Mouse (Mus musculus) hindbrain, postnatal 0 days (tissue): Measurements from ENCODE around the gene Olfr146. TPM values are rescaled to one million over a fixed set of nuclear protein-coding genes. Genes with fewer than 3 reads are reported as not detected.

Experiments
- ATAC-seq: fragments of 200-750 bp; cut with Nextera tagmentation; 2 replicates; pipeline ENCODE4 v1.8.0; 2017; ENCODE audit warnings: mild to moderate bottlenecking, moderate TSS enrichment, moderate library complexity
- DNase-seq: peaks from one replicate; pipeline ENCODE4 v3.0.0-alpha.2; 2015; ENCODE audit warnings: low spot score
- H3K27ac ChIP-seq: fragments of 300-500 bp; sonication (generic); 2 replicates; pipeline ENCODE4 v1.5.1; 2014; ENCODE audit warnings: mild to moderate bottlenecking
- H3K27me3 ChIP-seq: fragments of 300-500 bp; sonication (generic); 2 replicates; pipeline ENCODE4 v1.6.1; 2014; ENCODE audit warnings: low read length, mixed read lengths; ENCODE audit not compliant: insufficient read depth
- H3K36me3 ChIP-seq: fragments of 300-500 bp; sonication (generic); 2 replicates; pipeline ENCODE4 v1.6.1; 2014; ENCODE audit warnings: low read length, mixed read lengths; ENCODE audit not compliant: insufficient read depth
- H3K4me1 ChIP-seq: fragments of 300-500 bp; sonication (generic); 2 replicates; pipeline ENCODE4 v1.6.1; 2014; ENCODE audit warnings: antibody characterized with exemption, low read length, mixed read lengths; ENCODE audit not compliant: insufficient read depth
- H3K4me2 ChIP-seq: fragments of 300-500 bp; sonication (generic); 2 replicates; pipeline ENCODE4 v1.6.1; 2014; ENCODE audit warnings: low read depth, mild to moderate bottlenecking, low read length, moderate library complexity, mixed read lengths
- H3K4me3 ChIP-seq: fragments of 300-500 bp; sonication (generic); 2 replicates; pipeline ENCODE4 v1.5.1; 2014; ENCODE audit warnings: low read length
- H3K9ac ChIP-seq: fragments of 300-500 bp; sonication (generic); replicated peaks from 2 replicates; pipeline ENCODE4 v1.6.1; 2014; ENCODE audit warnings: mild to moderate bottlenecking, low read length, moderate library complexity, mixed read lengths
- H3K9me3 ChIP-seq: fragments of 300-500 bp; sonication (generic); 2 replicates; pipeline ENCODE4 v1.6.1; 2016; ENCODE audit warnings: low read length, mixed read lengths
- CTCF ChIP-seq: IDR thresholded peaks from 2 replicates; pipeline ENCODE4 v1.5.1; 2016; ENCODE audit warnings: antibody characterized with exemption, control low read depth, low read depth
- WGBS: fragments of 180-500 bp; shearing (Covaris S2); extraction: QIAGEN DNeasy Blood & Tissue Kit; methylation state at CpG from one replicate; pipeline ENCODE4 v1.1.7; 2014; 5-methylcytosine and 5-hydroxymethylcytosine counted together
- microRNA-seq, 2 experiments: library from miRNA; unstranded; fragments of <30 nt; microRNA quantifications; one replicate each; pipeline ENCODE4; 2016
- polyA plus RNA-seq: library from polyadenylated mRNA; unstranded; fragments of >200 nt; fragmentation: Nextera tagmentation; extraction: Ambion mirVana; gene quantifications from 2 replicates; pipeline ENCODE4 v1.2.1, GENCODE M21; 2015
- total RNA-seq: library from RNA; depleted of rRNA; stranded (reverse); fragments of >200 nt; gene quantifications from 2 replicates; pipeline ENCODE4 v1.2.3, GENCODE M21; 2014; rRNA removed

Gene Olfr146
- not detected in 2 replicates for total RNA-seq
- polyA plus RNA-seq = not detected in 2 replicates

- no peak for TF ChIP-seq CTCF
- DNase-seq = no peak
- Histone ChIP-seq H3K27me3 (no peaks in the 10 kb centered on the region), H3K4me1 (no peaks in the 10 kb centered on the region), H3K27ac (no peak within 1 kb of the TSS), H3K4me3 (no peak within 1 kb of the TSS), H3K4me2 (no peak within 1 kb of the TSS), H3K9ac (no peak within 1 kb of the TSS), H3K9me3 (no peaks in the 10 kb centered on the region), H3K36me3 (no peaks in the 10 kb centered on the region)
- WGBS = 86% methylated on average over 1 of the region's 1 CpGs
- no peak for ATAC-seq
Observed at GRCm38 (mm10) chr9:39023277-39023676, at the start of gene Olfr146. Gene Olfr146 (minus strand): TSS chr9:39023377.

DNA sequence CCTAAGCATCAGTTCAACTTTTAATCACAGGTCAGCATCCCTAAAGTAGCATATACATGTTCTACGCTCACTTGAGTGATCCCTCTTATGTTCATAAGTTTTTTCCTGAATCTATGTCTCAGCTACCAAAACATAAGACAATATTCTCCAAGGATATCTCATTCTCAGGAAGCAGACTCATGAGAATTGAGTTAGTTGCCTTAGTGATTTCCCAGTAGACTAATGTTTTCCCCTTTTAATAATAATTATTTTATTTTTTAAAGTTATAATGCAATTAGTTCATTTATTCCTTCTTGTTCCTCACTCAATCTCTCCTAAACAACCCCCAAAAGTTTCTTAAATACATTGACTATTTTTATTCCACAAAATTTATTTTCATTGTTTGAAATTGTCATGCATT, 41.7 kb upstream of the Olfr146 start, which contains the start of gene Olfr937:
Gene Olfr937 (minus strand): TSS at position 101 of the 400 bp plus-strand sequence.
- 89% methylated on average over 1 of the region's 1 CpGs for WGBS
- Histone ChIP-seq H3K9me3 (no peaks in the 10 kb centered on the region), H3K4me2 (no peak within 1 kb of the TSS), H3K4me3 (no peak within 1 kb of the TSS), H3K27ac (no peak within 1 kb of the TSS), H3K36me3 (no peaks in the 10 kb centered on the region), H3K4me1 (no peaks in the 10 kb centered on the region), H3K9ac (no peak within 1 kb of the TSS), H3K27me3 (no peaks in the 10 kb centered on the region)
- no peak for DNase-seq
- no peak for ATAC-seq
- TF ChIP-seq CTCF = no peak

- WGBS = 81% methylated on average over 2 of the region's 2 CpGs
- no peak within 1 kb of the TSS for H3K4me2 ChIP-seq
- no peaks in the 10 kb centered on the region for H3K4me1 ChIP-seq
- H3K9me3 ChIP-seq = no peaks in the 10 kb centered on the region
- no peak within 1 kb of the TSS for H3K27ac ChIP-seq
- DNase-seq (no peak), ATAC-seq (no peak)
- no peak within 1 kb of the TSS for H3K4me3 ChIP-seq
- H3K27me3 ChIP-seq = no peaks in the 10 kb centered on the region
- TF ChIP-seq CTCF = no peak
- no peak within 1 kb of the TSS for H3K9ac ChIP-seq
- no peaks in the 10 kb centered on the region for H3K36me3 ChIP-seq
Observed at GRCm38 (mm10) chr9:38999583-38999982, 23.6 kb downstream of the Olfr146 start, which contains the start of gene Olfr935. Gene Olfr935 (minus strand): TSS chr9:38999683.

GRCm38 (mm10) chr9:38988215-38988614, 35.0 kb downstream of the Olfr146 start, which contains the start of gene Olfr934:
Gene Olfr934 (minus strand): TSS chr9:38988315.
- H3K4me2 ChIP-seq = no peak within 1 kb of the TSS
- H3K27me3 ChIP-seq = no peaks in the 10 kb centered on the region
- no peaks in the 10 kb centered on the region for H3K4me1 ChIP-seq
- ATAC-seq (no peak), DNase-seq (no peak)
- H3K4me3 ChIP-seq = no peak within 1 kb of the TSS
- WGBS = 94% methylated on average over 2 of the region's 2 CpGs
- no peak within 1 kb of the TSS for H3K27ac ChIP-seq
- H3K9me3 ChIP-seq = no peaks in the 10 kb centered on the region
- no peak within 1 kb of the TSS for H3K9ac ChIP-seq
- no peak for TF ChIP-seq CTCF
- H3K36me3 ChIP-seq = no peaks in the 10 kb centered on the region

GRCm38 (mm10) chr9:38972013-38972412, 51.2 kb downstream of the Olfr146 start, which contains the start of gene Olfr933:
Gene Olfr933 (plus strand): TSS chr9:38972313.
- Histone ChIP-seq H3K4me2 (no peak within 1 kb of the TSS), H3K9ac (no peak within 1 kb of the TSS), H3K27me3 (no peaks in the 10 kb centered on the region), H3K9me3 (no peaks in the 10 kb centered on the region), H3K4me1 (no peaks in the 10 kb centered on the region), H3K36me3 (no peaks in the 10 kb centered on the region), H3K27ac (no peak within 1 kb of the TSS), H3K4me3 (no peak within 1 kb of the TSS)
- ATAC-seq = no peak
- no peak for DNase-seq
- TF ChIP-seq CTCF = no peak
- 76% methylated on average over 4 of the region's 4 CpGs for WGBS

Small RNAs within 50 kb of the gene (microRNA-seq; reads per million reads assigned to microRNA genes)
- 0 reads per million in 2 experiments for gene Gm25529

Other genes starting within 250 kb of the Olfr146 start
- gene Olfr922, start 208.8 kb downstream of the Olfr146 start, total RNA-seq = not detected in 2 replicates
- not detected in 2 replicates for gene Olfr922, start 208.8 kb downstream of the Olfr146 start, polyA plus RNA-seq
- gene Olfr923, start 196.8 kb downstream of the Olfr146 start, total RNA-seq = not detected in 2 replicates
- gene Olfr923, start 196.8 kb downstream of the Olfr146 start, polyA plus RNA-seq = not detected in 2 replicates
- gene Olfr924, start 178.9 kb downstream of the Olfr146 start, total RNA-seq = not detected in 2 replicates
- gene Olfr924, start 178.9 kb downstream of the Olfr146 start, polyA plus RNA-seq = not detected in 2 replicates
- not detected in 2 replicates for gene Olfr26, start 168.3 kb downstream of the Olfr146 start, total RNA-seq
- gene Olfr26, start 168.3 kb downstream of the Olfr146 start, polyA plus RNA-seq = not detected in 2 replicates
- gene Olfr926, start 146.3 kb downstream of the Olfr146 start, total RNA-seq = not detected in 2 replicates
- gene Olfr926, start 146.3 kb downstream of the Olfr146 start, polyA plus RNA-seq = not detected in 2 replicates
- gene Olfr930, start 93.6 kb downstream of the Olfr146 start, total RNA-seq = not detected in 2 replicates
- gene Olfr930, start 93.6 kb downstream of the Olfr146 start, polyA plus RNA-seq = not detected in 2 replicates
- not detected in 2 replicates for gene Olfr933, start 51.1 kb downstream of the Olfr146 start, total RNA-seq
- gene Olfr933, start 51.1 kb downstream of the Olfr146 start, polyA plus RNA-seq = not detected in 2 replicates
- not detected in 2 replicates for gene Olfr934, start 35.1 kb downstream of the Olfr146 start, total RNA-seq
- gene Olfr934, start 35.1 kb downstream of the Olfr146 start, polyA plus RNA-seq = not detected in 2 replicates
- not detected in 2 replicates for gene Olfr935, start 23.7 kb downstream of the Olfr146 start, total RNA-seq
- not detected in 2 replicates for gene Olfr935, start 23.7 kb downstream of the Olfr146 start, polyA plus RNA-seq
- not detected in 2 replicates for gene Olfr937, start 41.6 kb upstream of the Olfr146 start, total RNA-seq
- gene Olfr937, start 41.6 kb upstream of the Olfr146 start, polyA plus RNA-seq = not detected in 2 replicates
- gene Olfr938, start 55.5 kb upstream of the Olfr146 start, total RNA-seq = not detected in 2 replicates
- gene Olfr938, start 55.5 kb upstream of the Olfr146 start, polyA plus RNA-seq = not detected in 2 replicates
- not detected in 2 replicates for gene Olfr27, start 104.8 kb upstream of the Olfr146 start, total RNA-seq
- gene Olfr27, start 104.8 kb upstream of the Olfr146 start, polyA plus RNA-seq = not detected in 2 replicates
- not detected in 2 replicates for gene Olfr943, start 142.9 kb upstream of the Olfr146 start, total RNA-seq
- not detected in 2 replicates for gene Olfr943, start 142.9 kb upstream of the Olfr146 start, polyA plus RNA-seq
- not detected in 2 replicates for gene Olfr944, start 178.5 kb upstream of the Olfr146 start, total RNA-seq
- gene Olfr944, start 178.5 kb upstream of the Olfr146 start, polyA plus RNA-seq = not detected in 2 replicates
- gene Olfr1537, start 226.6 kb upstream of the Olfr146 start, total RNA-seq = not detected in 2 replicates
- not detected in 2 replicates for gene Olfr1537, start 226.6 kb upstream of the Olfr146 start, polyA plus RNA-seq